Mouse (Mus musculus) heart, postnatal 4 days (tissue): ENCODE data around the gene Arid1b. TPM values are rescaled to one million over a fixed set of nuclear protein-coding genes. Genes with fewer than 3 reads are reported as not detected.

ENCODE experiments used
- DNase-seq: peaks from one replicate; pipeline ENCODE4 v3.0.0; 2021
- total RNA-seq, 2 experiments: library from RNA; stranded (reverse); gene quantifications; 2 replicates each; pipeline ENCODE4 v1.2.3; 2021

The Arid1b gene
- total RNA-seq, 2 experiments from 2014 or later, result 40.5 to 41.6 TPM

DNA sequence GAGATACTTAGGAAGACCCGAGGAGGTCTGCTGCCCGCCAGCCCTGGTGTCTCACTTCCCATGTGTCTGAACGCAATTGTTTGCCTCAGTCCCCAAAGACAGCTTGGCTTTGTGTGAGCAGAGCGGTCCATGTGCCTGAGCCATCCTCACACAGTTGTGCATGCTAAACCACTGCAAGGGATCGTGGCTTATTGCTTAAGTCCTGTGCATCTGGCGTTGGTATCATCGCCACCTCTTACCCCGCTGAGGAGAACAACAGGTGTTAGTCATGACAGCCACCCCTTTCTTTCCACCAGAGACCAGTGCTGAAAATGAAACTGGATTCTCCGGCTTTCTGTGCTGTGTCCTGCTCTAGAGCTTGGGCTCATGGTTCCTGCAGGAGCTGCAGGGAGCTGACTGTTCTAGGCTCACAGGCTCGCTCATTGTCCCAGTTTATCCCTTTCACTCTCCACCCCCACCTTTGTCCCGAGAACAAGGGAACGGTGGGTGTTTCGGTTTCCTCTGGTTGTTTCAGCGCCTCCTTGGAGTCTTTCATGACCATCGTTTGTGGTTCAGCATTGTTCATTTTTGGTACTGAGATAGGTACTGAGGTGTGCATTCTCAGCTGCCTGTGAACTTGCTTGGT lies 171.2 kb downstream of the Arid1b start:
- no peak for DNase-seq

DNA sequence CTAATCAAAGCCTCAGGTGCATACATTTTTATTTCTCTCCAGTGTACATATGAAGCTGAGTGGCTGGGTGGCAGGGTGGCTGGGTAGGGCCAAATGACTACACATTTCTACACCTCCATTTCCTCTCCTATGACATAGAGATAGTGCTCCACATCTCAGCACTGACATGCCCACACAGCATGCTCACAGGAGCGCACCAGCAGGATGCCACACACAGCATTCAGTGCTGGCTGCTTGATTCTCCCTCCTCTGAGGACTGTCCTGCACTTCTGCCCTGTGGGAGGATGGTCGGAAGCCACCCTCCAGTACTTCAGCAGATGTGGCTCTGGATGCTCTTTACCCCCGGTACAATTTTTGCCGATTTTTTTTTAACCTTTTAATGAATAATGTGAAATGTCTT lies 172.0 kb downstream of the Arid1b start:
- DNase-seq, result no peak

DNA sequence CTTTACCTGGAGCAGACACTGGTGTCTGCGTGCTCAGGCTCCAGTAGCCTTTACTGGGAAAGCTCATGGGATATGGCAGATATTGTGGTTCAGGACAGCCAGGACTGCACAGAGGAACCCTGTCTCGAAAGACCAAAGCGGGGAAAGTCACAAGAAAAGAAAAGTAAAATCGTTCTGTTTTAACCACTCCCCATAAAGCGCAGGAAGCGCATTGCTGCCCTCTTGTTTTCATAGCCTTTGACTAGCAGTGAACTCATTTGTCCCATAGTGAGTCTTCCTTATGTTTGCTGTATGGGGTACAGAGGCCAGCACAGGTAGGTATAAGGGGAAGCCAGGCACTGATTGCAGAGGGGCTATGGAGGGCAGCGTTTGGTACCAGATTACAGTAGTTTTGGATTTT lies 173.9 kb downstream of the Arid1b start:
- no peak for DNase-seq

DNA sequence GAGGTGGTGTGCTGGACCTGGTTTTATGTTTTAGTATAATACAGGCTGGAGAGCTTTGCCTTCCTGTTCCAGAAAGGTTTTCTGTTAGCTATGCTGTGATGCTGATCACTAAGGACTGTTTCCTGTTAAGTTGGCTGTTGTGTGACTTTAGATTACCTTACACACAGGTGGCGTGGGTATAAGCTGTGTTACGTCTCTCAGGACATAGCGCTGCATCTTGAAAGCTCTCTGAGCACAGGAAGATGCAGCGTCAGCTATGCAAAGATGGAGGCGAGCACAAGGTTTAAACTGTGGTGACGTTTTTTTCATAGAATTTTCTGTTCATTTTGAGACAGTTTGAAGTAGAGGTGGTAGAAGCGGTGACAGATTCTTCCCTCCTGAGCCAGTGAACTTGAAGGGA lies 174.5 kb downstream of the Arid1b start:
- DNase-seq, result no peak

DNA sequence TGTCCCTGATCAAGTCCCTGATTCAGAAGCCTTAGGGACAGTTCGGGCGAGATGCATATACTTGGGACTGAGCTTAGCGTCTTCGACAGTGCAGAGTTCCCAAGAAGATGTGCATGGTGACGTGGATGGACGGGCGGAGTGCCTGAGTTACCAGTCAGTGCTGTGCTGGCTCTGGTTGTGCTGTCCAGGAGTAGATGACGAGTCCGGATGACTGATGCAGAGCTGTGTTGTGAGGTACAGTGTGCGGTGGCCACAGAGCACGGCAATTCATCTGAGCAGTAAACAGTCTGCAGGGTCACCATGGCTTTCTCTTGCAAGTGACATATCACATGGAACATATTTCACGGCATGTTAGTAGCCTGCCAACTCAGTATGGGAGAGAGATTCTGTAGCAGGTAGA lies 176.2 kb downstream of the Arid1b start:
- no peak for DNase-seq

DNA sequence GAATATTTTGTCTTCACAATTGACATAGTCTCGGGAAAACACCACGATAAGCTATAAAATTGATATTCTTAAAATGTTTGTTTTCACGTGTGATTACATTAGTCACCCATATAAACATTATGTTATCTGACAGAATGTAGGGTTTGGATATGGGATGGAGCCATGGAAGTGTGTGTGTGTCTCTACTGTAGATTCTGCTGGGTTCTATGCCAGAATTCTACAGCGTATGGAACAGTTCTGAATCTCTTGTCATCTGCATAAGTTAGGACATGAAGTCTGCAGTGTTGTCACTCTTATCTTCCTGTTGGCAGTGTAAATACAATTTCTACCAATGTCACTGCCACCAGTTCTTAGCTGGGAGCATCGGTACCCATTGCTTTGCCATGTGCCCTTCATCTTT lies 177.3 kb downstream of the Arid1b start:
- no peak for DNase-seq

DNA sequence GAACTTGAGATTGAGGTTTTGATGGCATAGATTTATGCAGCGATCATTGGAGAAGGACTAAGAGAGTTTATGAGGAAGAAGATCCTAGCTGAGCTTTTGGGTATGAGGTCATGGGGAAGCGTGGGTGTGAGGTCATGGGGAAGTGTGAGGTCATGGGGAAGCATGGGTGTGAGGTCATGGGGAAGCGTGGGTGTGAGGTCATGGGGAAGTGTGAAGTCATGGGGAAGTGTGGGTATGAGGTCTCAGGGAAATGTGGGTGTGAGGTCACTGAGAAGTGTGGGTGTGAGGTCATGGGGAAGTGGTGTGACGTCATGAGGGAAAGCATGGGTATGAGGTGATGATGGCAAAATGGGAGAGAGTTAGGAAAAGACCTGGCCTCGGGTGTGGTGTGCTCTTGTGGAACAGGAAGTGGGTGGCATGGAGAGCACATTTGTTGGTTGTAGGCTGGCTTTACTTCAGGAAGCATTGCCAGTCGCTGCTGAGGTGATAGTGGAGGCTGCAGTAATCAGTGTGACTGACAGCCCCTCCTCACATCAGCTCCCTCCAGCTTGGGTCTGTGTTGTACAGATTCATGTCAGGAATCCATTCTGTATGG lies 180.4 kb downstream of the Arid1b start:
- DNase-seq, result no peak

DNA sequence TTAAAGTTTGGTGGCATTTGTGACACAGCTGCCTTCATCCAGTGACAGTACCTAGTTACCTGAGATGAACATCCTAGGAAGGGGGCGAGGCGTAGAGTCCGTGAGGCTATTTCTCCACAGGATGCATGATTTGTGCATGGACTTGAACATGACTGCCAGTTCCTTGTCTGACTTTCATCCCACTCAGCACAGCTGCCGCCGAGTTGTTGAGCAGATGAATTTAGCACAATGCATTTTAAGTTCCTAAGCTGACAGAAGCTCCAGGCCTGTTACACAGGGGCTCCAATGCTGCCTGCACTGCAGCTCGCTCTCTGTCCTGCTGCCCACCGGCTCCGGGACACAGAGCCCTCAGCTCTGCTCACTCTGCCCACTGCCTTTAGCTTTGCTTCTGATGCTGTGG lies 181.4 kb downstream of the Arid1b start:
- DNase-seq, result no peak

DNA sequence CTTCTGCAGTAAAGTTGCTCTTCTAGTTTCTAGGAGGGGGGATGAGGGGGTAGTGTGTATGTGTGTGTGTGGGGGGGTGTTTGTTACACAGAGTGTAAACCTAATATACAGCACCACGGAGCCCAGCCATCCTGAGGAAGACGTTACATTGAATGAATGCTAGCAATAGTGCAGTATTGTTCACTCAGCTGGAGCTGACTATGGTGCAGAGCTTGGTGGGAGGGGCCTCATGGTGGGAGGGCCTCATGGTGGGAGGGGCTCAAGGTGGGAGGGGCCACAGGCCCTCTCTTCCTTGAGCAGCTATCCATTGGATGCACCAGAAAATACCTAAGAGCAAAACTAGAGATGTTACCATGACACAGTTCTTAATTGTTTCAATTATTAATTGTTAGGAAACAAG lies 182.2 kb downstream of the Arid1b start:
- no peak for DNase-seq

DNA sequence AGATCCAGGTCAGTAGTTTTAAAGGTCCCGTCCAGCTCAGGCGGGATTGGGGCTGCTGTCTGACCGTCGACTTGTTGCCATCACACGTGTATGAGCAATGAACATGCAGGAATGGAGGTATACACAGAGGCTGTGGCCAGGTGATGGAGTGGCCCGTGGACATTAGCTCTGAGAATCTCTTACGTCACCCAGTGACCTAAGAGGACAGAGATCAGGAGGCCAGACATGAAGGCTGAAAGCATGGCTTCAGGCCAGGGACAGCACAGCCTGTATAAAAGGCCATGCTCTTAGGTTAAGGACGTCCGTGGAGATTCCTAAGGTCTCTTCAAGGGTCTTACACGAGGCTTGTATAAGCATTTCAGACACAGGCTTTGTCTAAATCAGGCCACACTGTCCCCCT lies 184.4 kb downstream of the Arid1b start:
- DNase-seq, result no peak

DNA sequence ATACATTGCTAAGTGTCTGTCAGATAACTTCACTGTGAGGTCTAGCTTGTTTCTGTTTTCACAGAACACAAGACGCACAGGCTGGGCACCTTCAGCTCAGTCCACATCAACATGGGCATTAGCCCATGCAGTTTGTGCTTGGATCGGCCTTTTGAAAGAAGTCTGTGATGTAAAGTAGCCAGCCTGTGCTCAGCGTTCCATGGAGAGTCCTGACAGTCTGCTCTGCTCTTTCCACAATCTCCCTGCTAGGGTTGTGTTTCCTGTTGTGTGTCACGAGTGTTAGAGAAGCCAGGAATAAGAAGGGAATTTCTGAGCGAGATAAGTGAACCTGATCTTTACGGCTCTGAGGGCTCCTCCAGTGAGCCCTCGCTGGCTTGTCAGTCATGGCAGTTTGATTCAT lies 184.9 kb downstream of the Arid1b start:
- no peak for DNase-seq

DNA sequence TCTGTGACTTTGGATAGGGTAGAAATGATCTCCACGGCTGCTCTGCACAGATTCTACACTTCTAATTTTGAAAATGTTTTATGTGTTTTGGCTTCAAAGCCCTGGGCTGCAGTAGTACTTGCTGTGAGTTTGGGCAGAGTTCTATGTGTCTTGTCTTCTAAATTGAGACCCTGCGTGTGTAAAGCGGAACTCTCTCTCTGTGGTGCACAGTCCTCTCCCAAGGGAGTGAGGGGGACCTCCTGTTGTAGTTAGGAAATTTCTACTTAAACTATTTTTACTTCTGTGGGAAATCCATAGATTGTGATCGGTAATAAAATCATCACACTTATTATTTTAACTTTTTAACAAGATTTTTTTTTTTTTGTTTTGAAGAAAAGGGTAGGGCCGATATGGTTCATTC lies 185.3 kb downstream of the Arid1b start:
- no peak for DNase-seq

DNA sequence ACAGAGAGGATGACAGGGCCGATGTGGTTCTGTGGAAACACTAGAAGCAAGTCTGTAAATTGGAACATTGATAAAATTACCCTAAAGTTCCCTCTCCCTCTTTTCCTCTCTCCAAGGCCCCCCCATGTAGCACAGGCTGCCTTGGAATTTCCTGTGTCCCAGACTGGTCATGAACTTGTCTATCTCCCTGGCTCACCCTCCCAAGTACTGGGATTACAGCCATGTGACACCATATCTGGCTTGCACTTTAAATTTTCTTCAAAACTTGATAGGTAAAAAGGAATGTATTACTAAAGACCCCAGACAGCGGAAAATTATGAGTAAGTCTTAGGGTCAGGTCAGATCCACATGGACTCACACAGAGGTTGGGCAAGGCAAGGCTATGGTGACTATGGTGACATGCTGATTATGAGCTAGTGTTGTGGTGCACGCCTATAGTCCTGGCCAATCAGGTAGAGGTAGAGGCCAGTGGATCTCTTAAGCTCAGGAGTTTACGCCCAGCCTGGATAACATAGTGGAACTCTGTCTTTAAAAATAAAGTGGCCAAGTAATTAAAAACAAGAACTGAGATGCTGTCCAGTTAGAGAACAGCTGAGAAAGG lies 185.9 kb downstream of the Arid1b start:
- no peak for DNase-seq

DNA sequence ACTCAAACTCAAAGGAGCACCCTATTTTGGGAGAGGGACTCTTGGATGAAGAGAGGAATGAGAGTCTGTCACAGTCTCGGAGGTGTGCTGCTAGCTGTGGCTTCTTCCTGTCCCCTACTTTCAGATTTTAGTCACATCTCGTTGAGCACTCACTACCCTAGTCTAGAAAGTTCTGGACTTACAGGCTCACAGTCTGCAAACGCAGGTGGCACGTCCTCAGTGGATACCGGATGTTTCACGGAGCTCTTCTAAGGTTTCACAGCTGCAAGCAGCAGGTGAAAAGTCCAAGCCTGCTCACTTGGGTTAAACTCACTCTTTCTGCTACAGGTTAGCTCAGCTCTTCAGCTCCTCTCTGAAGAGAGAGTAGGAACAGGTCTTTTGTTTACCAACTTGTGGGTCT lies 186.8 kb downstream of the Arid1b start:
- DNase-seq, result no peak

DNA sequence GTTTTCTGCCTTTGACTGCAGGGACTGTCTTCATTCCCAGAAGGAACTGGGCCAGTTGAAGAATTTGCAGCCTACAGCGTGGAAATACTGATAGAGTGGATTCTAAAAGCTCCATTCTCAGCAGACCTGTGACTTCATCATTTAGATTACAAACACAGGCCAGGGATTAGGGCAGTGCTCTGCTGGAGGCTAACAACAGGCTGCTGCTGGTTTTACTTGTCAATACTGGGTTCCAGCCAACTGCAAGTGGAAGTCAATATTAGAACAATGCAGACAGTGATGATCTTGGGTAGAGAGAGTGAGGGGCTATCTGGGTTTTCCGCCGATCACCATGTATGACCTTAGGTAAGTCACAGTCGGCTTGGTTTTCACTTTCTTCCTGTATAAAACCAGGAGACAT lies 188.4 kb downstream of the Arid1b start:
- DNase-seq, result no peak

DNA sequence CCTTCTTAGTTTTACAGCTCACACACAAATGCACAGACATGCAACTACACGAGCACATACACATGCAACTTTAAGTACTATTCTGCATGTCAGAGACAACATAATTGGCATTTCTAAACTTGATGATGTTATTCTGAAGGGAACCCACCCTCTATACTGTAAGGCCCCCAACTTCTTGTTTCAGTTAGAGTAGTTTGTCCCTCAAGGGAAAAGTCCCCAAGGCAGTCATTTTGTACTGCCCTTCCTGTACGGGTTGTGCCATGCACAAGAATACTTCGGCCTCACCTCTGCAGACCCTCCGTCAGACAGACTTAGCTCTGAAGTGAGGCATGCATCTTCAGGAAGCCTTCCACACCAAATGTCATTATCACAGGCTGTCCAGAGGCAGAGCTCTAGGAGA lies 191.4 kb downstream of the Arid1b start:
- no peak for DNase-seq

DNA sequence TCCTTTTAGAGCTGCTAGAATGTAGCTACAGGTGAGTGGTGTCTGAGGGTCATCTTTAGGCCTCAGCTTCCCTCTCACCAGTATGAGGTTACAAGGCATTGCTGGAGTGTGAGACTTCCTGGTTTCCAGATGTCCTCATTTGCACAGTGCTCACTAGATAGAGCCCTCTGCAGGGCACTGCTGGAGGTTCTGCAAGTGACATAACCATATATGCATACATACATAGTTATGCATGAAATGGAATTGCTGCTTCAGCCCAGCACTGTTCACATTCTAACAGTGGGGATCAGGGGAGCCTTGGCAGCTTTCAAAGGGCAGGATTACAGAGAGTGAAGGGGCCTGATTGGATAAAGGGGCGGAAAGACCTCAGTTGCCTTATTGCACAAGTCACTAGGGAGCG lies 193.4 kb downstream of the Arid1b start:
- DNase-seq, result no peak

DNA sequence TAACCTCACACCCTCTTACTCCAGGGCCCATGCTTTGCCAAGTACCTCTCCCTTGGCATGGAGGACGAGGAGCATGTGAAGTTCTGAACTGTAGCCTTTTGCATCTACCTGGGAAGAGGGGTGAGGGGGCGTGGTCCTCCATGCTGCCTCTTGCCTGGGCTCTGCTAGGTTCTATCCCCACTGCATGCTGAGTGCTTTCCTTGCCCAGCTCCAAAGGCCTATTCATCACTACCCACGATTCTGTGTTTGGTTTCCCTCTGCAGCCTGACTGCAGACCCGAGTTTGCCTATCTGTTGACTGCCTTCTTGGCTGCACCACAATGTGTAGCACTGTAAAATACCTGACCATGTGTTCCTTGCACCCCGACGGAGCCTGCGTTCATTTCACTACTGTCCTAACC lies 194.3 kb downstream of the Arid1b start:
- no peak for DNase-seq

DNA sequence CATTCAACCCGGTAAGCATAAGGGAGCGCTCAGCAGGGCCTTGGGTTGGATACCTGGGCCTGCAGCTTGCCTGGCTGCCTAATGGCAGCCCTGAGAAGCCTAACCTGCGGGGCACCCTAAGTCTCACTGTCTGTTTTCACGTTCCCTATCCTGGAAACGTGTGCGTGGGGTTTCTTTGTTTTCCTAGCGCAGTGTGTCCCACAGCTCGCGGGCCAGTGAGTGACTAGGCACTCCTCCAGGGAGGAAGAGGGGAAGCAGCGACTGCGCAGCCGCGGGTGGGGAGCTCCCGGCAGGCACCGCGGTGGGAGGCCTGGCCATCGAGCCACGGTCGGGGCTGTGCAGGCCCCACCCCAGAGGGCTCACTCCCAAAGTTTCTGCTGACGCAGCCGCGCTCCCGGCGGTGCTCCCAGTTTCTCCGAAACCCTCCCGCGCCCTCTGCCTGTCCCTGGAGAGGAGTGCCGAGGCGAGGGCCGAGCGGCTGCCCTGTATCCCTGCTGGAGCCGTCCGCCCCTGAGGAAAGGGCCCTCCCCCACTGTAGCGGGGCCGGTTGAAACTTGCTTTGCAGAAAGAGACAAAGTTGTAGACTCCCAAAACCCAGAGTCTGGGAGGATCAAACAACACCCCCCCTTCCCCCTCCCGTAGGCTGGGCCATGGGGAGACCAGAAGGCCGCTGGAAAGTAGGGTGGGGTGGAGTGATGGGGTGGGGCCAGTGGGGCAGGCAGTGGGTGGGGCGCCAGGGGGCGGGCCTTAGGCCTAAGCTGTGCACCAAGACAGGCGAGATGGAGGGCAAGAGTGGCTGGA lies 195.6 kb downstream of the Arid1b start:
- peak; percentile 97 for DNase-seq

DNA sequence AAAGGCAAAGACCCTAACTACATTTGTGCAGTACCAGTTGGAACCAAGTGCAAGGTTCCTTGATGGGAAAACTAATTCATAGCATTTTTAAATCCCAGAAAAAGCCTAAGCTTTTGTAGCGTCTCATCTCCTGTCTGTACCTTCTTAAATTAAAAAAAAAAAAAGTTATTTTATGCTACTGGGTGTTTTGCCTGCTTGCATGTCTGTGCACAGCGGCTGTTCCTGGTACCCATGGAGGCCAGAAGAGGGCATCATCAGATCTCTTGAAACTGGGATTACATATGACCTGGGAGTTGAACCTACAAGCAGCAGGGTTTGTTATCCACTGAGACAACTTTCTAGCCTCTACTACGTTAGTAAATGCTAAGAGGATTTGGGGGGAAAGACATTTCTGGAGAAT lies 196.2 kb downstream of the Arid1b start:
- DNase-seq, result no peak

DNA sequence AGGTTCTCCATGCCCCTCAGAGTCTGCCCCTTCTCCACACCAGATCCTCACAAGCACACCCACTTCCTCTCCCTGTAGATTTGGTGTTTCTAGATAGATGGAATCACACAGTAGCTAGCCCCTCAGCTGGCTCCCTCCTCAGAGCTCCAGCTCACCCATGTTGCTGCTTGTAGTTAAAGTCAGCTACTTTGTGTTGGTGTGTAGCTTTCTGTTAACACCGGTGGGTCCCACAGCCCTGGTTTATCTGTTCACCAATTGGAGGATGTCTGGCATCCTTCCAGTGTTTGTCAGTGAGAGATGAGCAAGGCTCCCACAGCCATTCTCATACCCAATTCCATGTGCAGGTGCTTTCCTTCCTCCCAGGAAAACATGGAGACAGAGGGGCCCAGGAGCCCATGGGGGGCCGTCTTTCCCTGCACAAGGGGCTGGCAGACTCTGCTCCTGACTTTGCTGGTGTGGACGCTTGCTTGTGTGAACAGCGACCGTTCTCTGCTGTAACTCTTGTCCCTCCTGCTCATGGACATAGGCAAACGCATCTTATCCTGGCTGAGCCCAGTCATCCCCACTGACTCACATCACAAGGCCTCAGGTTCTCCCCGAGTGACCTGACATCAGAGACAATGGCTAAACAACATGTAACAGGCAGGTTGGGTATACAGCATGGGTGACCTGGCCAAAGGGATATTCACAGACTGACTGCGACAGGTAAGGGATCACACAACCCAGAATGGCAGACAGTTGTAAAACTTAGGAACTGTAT lies 200.2 kb downstream of the Arid1b start:
- no peak for DNase-seq

DNA sequence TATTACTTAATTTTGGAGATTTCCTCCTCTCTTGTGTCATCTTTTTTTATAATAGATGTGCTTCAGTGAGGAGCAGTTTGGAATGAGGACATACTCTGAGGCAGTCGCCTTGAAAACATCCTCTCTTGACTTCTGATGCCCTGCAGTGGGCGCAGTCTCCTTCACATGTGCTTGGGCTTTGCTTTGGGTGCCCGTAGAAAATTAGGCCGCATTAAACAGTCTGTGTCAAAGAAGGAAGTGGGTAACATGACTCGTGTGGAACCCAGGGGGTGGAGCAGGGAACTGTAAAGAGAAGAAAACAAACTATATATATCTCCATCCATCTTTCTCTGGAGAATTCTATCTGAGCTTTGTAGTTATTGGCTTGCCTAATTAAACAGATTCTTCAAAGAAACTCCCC lies 201.3 kb downstream of the Arid1b start:
- no peak for DNase-seq

DNA sequence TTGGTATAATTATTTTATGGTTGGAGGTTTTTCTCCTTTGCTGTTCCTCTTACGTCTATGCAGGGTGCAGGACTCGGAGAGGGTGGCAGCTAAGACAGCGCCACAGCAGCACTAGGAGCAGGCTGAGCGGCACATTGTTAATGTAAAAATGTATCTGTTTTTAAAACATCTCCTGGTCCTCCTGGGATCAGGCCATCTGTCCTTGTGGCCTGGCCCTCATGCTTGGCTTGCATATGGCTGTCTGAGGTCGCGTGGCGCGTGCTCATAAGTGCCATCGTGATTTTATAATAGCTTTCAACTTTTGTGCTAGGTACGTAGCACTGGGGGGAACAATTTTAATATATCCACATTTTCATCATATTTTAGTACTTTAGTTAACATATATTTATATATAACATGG lies 201.9 kb downstream of the Arid1b start:
- DNase-seq, result no peak
